Mouse (Mus musculus) retina, adult 2 months (tissue): Measurements from ENCODE around the gene Adap1.
"Not testable (repeated sequence)": the region's sequence is repeated elsewhere in the genome, so short reads cannot be mapped to it uniquely, and the experiment has no call there.

Experiments
- DNase-seq: peaks from one replicate; pipeline ENCODE4 v3.0.0-alpha.2; 2012; ENCODE audit warnings: low read depth, low spot score

Adap1 gene

DNA sequence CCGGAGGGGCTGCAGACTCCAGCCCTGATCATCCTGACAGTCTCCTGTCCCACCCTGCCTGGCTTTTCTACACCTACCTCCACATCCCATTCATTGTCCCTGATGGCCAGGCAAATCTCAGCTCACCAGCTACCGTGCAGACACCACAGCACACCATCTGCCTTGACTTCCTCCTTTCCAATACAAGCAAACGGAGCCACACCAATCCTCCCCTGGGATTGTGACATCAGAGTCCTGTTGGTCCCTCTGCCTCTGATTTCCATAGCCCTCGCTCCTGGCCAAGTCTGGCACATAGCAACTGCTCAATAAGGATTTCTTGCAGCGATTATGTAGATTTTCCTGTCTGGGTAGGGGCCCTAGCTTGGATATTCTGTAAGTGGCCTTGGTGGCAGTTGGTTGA, 25.7 kb upstream of the Adap1 start, which contains the start of gene Cox19:
Cox19 (minus strand) TSS at position 285 of the 400 bp plus-strand sequence.
- no peak for DNase-seq

DNA sequence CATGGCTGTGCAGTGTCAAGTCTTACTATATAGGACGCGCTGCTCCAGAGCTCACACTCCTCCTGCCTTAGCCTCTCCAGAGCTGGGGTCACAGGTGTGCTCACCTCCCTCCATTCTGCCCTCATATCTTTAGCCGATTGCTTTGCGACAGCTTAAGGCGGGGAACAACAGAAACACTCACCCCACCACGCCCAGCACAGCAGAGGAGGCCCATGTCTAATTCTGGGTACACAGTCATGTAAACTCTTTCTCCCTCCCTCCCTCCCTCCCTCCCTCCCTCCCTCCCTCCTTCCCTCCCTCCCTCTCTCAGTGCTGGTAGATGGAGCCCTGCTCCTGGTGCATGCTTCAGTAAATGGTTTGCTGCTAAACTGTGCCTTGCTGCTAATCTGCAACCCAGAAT, 24.3 kb upstream of the Adap1 start:
- DNase-seq, result no peak

DNA sequence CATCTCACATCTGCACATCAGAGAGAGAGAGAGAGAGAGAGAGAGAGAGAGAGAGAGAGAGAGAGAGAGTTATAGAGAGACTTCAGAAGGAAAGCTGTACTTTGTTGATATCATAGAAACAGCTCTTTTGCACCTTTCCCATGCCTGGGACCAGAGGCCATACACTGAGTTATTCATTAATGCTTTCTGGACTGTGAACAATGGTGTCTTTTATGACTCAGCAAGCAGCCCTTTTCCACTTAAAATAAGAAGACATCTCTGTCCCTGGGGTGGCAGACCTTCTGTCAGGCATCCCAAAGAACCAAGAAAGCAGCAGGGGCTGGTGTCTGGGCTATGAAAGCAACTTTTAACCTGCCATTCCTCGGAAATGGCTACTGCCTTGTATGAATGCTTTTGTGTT, 21.8 kb upstream of the Adap1 start:
- no peak for DNase-seq

DNA sequence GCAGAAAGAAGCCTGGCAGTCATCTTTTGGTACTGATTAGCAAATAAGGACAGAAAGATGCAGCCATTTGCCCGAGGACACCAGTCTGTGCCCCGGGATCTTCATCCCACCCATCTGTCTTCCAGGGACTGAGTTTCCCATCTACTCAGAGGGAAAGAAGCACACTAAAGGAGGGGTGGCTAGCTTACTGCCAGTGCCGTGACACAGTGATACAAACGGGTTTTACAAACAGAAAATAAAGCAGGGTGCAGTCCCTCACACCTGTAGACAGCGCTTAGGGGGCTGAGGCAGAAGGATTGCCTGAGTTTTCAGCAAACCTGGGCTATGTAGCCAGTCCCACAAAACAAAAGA, 19.9 kb upstream of the Adap1 start:
- DNase-seq, result no peak

DNA sequence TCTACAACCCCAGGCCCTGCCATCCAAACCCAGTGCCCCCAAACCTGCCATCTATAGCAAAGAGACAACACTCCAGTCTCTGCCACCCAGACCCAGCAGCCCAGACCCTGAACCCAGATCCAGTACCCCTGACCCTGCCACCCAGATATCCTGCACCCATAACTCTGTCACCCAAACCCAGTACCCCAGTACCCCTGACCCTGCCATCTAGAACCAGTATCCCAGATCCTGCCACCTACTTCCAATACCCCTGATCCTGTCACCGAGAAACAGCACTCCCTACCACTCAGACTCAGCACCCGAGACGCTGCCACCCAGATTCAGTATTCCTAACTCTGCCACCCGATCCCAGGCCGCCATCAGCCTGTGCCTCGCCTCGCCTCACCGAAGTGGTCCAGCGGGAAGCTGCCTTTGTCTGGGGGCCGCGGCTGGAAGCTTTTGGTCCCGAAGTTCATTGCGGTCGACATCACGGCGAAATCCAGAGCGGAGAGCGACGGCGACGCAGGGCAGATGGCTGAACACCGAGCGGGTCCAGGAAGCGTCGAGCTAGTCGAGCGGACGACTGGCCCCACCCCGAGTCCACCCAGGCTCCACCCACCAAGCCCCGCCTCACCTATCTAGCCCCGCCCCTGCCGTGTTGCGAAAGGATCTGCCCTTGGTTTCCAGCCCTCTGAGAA, 19.4 kb upstream of the Adap1 start:
- DNase-seq, result peak; percentile 79

DNA sequence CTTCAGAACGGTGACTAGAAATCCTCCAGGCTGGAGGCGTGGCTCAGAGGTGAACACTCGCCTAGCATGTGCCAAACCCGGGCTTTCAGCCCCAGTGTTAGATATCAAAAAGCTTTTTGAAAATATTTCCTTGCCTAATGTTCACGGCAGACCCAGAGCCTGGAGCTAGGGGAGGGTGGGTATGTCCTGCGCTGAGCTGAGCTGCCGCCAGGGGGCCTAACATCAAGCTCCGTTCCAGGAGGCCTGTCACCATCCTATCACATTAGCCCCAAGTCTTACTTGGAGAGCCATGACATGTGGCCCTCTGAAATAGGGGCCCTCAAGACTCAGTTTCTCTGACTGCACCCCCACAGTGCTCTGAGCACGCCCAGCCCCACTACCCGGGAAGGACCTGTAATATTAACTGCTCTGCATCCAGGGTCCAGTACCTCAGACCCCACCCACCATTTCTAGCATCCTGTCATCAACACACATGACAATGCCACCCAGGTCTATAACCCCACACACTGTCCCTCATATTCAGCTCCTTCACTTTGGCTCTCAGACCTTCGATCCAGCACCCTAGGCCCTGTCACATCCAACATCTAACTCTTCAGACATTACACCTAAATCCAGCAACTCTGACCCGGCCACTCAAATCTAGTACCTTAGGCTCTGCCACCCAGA, 18.7 kb upstream of the Adap1 start:
- DNase-seq, result no peak

DNA sequence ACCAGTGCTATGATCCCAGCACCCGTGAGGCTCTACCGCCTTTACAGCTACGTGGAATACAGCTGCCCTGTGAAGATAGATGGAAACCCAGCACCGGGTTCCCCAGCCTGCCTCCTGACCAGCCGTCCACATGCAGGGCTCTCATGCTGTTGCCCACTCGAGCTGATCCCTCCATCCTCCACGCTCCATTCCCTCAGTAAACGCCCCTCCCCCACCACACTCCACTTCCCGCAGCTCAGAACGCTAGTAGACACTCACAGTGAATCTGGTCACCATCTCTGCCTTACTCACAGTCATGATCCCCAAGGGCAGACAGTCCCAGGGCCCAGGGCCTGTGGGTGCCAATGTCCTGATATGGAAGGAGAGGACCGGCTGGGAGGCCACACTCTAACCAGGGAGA, 13.5 kb upstream of the Adap1 start:
- no peak for DNase-seq

DNA sequence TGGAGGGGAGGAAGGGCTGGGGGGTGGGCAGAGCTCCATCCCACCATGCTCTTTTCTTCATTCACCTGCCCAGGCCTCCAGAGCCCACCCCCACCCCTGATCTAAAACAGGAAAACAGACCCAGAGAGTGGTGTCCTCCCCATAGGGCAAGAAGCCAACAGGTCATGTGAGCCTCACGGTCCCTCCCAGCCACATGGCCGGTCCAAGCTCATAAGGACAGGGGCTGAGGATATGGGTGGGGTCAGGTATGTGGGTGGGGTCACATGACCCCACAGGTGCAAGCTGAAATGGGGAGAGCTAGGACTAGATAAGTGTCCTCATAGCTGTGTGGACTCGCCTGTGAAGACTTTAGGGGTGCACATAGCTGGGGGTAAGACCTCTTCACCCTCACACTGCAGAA, 13.0 kb upstream of the Adap1 start:
- DNase-seq, result no peak

DNA sequence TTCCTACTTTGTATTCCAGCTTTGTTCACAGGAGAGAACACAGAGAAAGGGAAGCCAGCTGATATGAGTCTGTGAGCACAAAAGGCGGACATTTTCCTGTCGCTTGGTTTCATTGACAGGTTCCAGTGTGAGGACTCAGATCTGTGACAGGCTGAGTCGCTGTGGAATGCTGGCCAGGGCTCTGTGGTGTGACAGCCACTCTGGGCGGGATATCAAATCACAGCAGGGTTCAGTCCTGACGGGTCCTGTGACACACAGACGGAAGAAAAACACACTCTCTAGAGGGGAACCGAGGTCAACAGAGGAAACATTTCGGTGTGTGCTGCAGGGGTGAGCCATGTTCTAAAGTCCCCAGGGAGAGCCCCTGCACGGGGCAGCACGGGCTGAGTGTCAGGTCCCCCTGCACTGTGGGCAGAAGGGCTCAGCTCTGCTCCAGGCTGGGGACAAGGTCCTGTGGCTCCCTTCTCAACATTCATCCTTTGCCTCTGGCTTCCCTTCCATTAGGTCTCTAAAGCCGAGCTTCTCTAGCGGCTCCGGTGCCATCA, 12.5 kb upstream of the Adap1 start:
- no peak for DNase-seq

DNA sequence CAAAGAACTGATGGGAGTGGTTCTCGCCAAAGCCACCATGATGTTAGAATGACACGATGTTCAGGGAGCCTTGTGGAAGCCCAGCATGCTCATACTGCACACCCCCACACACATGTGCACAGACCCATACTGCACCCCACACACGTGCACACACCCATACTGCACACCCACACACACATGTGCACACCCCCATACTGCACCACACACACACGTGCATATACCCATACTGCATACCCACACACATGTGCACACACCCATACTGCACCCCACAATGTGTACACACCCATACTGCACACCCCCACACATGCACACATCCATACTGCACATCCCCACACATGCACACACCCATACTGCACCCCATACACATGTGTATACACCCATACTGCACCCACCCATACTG, 10.2 kb upstream of the Adap1 start:
- no peak for DNase-seq

DNA sequence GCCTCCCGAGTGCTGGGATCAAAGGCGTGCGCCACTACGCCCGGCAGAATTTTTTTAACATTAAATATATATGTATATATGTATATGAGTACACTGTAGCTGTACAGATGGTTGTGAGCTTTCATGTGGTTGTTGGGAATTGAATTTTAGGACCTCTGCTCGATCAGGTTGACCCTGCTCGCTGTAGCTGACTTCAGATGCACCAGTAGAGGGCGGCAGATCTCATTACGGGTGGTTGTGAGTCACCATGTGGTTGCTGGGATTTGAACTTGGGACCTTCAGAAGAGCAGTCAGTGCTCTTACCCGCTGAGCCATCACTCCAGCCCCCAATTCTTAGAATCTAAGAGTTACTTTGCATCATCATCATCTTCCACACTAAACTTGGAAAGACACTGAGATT, 9.0 kb upstream of the Adap1 start:
- not testable (repeated sequence) for DNase-seq

DNA sequence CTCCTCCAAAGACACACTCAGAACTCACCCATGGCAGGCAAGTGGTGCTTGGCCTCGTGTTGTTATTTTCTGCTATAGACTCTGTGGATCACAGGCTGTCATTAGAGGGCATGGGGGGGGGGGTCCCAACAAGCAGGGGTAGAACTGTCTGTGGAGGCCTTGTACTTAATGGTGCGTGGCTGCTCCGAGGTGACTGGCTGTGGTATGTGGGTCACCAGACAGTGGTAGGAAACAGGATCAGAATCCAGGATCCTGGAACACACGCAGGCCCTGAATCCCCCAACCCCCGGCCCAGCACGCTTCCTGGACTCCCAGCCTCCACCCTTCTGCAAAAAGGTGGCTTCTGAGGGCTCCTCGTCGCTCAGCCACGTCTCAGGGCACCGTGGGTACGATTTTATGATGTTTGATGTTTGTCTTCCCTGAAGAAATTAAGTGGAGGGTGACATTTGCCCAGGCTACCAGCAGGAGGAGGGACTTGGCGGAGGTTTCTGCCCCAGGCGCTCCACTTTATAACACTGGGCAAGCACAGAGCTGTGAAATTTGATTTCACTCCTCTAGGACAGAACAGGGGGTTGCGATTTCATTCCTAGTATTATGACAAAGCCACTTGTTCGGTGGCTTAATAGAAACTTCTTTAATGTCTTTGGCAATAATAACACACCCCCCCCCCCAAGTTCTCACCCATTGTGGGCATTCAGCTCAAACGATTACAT, 8.0 kb upstream of the Adap1 start:
- DNase-seq, result no peak

DNA sequence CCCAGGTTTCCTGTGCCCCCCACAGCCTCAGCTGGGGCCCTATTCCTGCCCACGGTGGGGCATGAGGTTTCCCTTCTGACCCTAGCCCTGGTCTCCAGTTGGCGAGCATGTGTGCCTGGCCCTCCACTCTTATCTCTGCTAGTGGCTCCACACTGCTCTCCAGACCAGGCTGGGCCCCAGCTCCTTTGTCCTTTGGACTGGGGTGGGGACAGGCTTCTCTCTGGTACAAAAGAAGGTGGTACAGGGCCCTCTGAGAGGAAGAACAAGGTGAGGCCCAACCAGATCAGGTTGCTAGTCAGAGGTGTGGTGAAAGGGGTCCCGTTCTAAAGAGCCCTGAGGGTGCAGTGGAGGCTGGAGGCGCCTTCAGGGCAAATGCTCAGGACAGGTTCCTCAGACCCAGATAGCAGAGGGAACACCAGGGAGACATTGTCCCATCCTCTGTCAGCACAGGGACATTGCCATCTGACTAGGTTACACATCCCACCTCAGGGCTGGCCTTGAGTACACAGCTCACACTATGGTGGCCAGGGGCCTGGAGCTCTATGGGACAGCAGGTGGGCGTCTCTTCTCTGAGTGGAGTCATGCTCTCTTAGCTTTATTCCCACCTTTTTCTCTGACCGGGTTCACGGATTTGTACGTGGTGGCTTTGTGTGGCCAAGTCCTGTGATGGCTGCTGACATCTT, 7.3 kb upstream of the Adap1 start:
- DNase-seq, result no peak

DNA sequence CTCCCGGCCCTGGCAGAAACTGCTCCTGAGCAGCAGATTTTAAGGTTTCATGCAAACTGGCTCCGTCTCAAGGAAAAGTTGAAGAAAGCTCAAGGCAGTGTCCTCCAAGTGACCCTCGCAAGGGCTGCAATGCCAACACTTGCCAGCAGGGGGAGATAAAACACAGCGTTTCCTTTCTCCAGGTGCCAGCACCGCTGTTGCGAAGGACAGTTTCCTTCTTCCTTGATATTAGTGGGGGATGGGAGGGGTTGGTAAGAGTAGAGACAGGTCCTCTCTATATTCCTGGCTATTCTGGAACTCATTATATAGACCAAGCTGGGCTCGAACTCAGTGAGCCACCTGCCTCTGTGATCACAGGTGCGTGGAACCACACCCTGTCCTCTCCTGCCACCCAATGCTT, 6.3 kb upstream of the Adap1 start:
- no peak for DNase-seq

DNA sequence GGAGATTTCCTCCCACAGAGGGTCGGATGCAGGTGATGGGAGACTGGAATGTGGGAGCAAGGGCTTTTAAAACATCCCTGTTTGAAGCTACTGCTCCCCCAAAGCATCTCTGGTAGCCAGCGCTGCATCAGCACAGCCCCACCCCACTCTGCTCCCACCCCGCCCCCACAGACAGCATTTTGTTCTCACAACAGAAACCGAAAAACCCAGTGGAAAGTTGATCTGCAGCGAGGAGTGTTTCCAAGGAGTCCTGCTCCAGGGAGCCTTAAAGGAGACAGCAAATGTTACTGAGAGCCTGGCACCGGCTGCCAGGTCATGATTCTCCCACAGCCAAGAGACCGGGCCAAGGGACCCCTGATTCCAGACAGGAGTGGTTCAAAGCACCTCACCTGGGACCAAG, 5.3 kb upstream of the Adap1 start:
- no peak for DNase-seq

DNA sequence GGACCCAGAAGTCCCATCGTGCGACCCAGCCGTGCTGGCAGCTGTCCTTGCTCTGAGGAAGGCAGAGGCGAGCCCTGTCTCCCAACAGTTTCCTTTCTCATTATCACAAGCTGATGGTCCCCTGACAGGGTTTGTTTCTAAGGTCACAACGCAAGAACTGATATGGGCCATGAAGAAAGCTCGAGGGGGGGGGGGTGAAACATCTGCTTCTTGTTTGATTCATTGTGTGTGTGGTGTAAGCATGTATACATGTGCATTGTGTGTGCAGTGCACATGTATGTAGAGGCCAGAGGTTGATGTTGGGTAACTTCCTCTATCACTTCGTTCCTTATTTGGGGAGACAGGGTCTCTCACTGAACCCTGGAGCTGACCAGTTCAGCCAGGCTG, 2.2 kb upstream of the Adap1 start:
- no peak for DNase-seq

DNA sequence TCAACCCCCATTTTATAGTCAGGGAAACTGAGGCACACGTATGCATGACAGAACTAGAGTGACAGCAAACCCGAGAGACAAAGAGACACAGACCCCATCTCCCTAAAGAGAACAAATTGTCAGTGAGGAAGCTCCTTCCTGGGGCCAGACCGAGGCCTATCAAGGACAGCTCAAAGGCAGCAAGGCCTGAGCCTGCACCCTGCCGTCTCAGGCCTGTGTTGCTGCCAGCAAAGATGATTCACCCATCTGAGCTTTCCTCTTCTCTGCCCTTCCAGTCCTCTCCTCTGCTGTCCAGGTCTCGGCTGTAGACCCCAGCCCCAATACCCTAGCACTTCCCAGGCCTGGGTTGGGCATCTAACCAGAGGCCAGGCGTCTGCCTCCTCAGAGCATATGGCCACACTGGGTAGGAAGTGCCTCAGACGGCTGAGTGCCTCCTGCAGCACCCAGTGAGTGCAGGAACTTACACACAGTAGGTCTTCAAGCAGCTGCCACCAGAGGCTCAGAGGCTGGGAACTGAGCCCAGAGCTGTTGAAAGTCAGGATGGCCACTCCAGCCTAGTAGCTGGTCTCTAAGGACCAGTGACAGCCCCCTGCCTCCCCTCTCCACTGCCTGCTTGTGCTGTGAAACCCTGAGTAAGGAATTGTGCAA, 1.7 kb upstream of the Adap1 start:
- no peak for DNase-seq

DNA sequence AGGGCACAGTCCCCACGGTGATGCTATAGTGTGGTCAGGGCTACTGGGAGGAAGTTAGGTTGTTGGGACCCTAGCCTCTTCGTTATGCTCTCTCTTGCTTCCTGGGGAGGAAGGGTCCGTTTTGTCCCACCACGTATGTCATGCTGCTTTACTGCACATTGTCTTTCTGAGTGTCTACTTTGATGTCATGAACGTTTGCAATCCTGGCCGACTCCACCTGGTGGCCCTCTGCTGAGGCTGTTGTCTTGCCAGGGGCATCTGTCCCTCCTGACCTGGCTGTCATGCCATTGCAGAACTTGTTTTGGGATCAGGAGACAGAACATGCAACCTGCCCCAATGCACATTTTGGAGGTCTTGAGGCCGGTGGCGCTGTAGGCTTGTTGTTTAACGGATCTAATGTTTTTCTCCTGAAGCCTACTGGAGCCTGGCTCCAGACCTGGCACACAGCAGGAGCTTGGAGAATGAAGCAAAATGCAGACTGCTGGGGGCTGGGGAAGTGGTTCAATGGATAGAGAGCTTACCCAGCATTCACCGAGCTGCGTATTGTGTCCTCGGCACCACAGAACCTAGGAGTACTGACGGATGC, 782 bp upstream of the Adap1 start:
- no peak for DNase-seq

DNA sequence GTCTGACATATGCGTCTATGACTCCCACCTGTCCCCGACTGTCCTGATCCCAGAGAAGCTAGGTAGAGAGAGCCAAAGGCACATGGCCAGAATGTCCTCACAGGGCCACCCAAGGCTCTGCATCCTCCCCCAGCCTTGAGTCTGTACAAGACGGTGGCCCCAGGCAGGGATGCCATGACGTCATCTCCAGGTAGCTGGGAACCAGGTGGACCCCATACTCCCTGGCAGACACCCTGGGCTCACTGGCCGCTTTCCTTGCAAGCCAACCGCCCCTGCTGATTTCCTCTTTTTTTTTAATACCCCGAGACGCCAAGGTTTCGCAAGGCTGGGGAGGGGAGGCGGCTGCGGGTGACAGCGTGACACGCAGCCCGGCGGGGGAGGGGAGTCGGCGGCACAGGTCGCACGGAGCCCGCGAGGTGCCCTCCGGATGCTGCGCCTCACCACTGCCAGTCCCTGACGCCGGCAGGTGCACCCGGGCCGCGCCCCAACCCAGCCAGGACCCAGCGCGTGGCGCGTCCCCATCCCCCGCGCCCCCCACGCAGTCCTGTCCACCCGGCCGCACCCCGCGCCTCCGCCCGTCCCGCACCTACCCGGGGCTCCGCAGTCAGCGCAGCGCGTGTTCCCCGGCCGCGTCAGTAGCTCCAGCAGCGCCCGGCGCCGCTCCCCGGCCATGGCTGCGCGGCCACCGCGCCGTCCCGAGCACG, 579 bp downstream of the Adap1 start:
- DNase-seq, result no peak

DNA sequence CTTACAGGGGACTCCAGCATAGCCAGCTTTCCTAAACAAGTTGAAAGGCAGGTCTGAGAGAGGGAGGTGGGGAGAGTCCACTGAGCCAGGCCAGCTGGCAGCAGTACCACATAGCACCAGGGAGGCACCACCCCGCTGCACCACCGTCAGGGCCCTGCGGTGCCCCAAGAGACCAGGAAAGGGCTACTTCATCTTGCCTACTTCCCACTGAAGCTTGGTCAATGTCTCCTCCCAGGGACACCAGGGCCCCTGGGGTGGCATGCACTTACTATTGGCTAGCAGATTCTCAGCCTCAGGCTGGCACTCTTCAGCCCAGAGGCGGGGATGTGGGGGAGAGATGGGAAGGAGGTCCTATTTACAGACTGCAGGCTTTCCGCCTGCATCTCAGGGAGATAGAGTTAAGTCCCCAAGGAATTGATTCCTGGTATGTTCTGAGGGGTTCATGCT, 1.4 kb downstream of the Adap1 start:
- no peak for DNase-seq
